Mouse (Mus musculus) ES-E14 (cell line): Measurements from ENCODE around the gene Incenp. TPM values are rescaled to one million over a fixed set of nuclear protein-coding genes. Genes with fewer than 3 reads are reported as not detected.
A peak's percentile ranks its signal among the peaks of the same experiment; 100 is the strongest.
"Not testable (repeated sequence)": the region's sequence is repeated elsewhere in the genome, so short reads cannot be mapped to it uniquely, and the experiment has no call there.

Experiments
- DNase-seq: peaks from one replicate; pipeline ENCODE4 v3.0.0-alpha.2; 2013; ENCODE audit warnings: low read depth, low spot score
- H3K27ac ChIP-seq: 2 replicates; pipeline ENCODE4 v1.5.1; 2012; ENCODE audit warnings: low read depth, mild to moderate bottlenecking, low read length, moderate library complexity, mixed read lengths; ENCODE audit not compliant: poor library complexity, insufficient read depth, severe bottlenecking
- H3K36me3 ChIP-seq: 2 replicates; pipeline ENCODE4 v1.6.1; 2012; ENCODE audit warnings: mild to moderate bottlenecking, low read length, moderate library complexity, mixed read lengths; ENCODE audit not compliant: control insufficient read depth, poor library complexity, insufficient read depth, severe bottlenecking
- H3K4me1 ChIP-seq, 2 experiments: fragments of 150-350 bp in 1 of 2; sonication (generic) in 1 of 2; 2 replicates each; pipeline ENCODE4 v1.6.1; 2012; ENCODE audit warnings: low read length in 2 of 2, mild to moderate bottlenecking in 1 of 2, mixed read lengths in 1 of 2; ENCODE audit not compliant: control insufficient read depth in 2 of 2, insufficient read depth in 2 of 2, poor library complexity in 1 of 2
- H3K4me3 ChIP-seq, 2 experiments: fragments of 150-350 bp in 1 of 2; sonication (generic) in 1 of 2; 2 replicates each; pipeline ENCODE4 v1.5.1; 2012; ENCODE audit warnings: low read length in 2 of 2, low read depth in 1 of 2, mild to moderate bottlenecking in 1 of 2, mixed read lengths in 1 of 2; ENCODE audit not compliant: insufficient read depth in 1 of 2, poor library complexity in 1 of 2, severe bottlenecking in 1 of 2
- H3K9ac ChIP-seq: 2 replicates; pipeline ENCODE4 v1.6.1; 2012; ENCODE audit warnings: low read depth, mild to moderate bottlenecking, low read length, mixed read lengths; ENCODE audit not compliant: poor library complexity, insufficient read depth, severe bottlenecking
- H3K9me3 ChIP-seq: fragments of 150-350 bp; sonication (generic); 2 replicates; pipeline ENCODE4 v1.6.1; 2012; ENCODE audit warnings: low read depth, mild to moderate bottlenecking, low read length; ENCODE audit not compliant: control insufficient read depth, insufficient read depth
- CHD2 ChIP-seq: IDR thresholded peaks from 2 replicates; pipeline ENCODE4 v1.6.1; 2014; ENCODE audit warnings: mild to moderate bottlenecking, low read depth, low read length, inconsistent platforms
- HCFC1 ChIP-seq: IDR thresholded peaks from 2 replicates; pipeline ENCODE4 v1.6.1; 2012; ENCODE audit warnings: low read length, inconsistent platforms, borderline replicate concordance; ENCODE audit not compliant: insufficient read depth
- MAFK ChIP-seq: IDR thresholded peaks from 2 replicates; pipeline ENCODE4 v1.6.1; 2014; ENCODE audit warnings: mild to moderate bottlenecking, low read depth, low read length, inconsistent platforms; ENCODE audit not compliant: insufficient read depth
- ZC3H11A ChIP-seq: IDR thresholded peaks from 2 replicates; pipeline ENCODE4 v1.6.1; 2012; ENCODE audit warnings: low read depth, mild to moderate bottlenecking, inconsistent platforms, low read length, borderline replicate concordance
- ZNF384 ChIP-seq: IDR thresholded peaks from 2 replicates; pipeline ENCODE4 v1.6.1; 2012; ENCODE audit warnings: low read depth, low read length, inconsistent platforms
- in situ Hi-C, 2 experiments: fragments of 600-800 bp; cut with MboI; formaldehyde crosslinking; loops; one replicate each; pipeline ENCODE4 v1.15.1; 2025; ENCODE audit warnings: low sequenced_read_pairs in 2 of 2, inconsistent platforms in 1 of 2; ENCODE audit not compliant: unreplicated experiment in 2 of 2
- total RNA-seq: library from RNA; depleted of rRNA; stranded (reverse); fragments of 300-350 nt; gene quantifications from 2 replicates; pipeline ENCODE4 v1.2.3, GENCODE M21; 2012

Gene Incenp
- total RNA-seq, 1 experiment = 107 TPM

- Histone ChIP-seq H3K4me3 (no peak overlapping the region), H3K9me3 (no peaks in the 10 kb centered on the region), H3K9ac (no peak overlapping the region), H3K4me1 (peaks cover 2 to 5% of the 10 kb centered on the region in 2 experiments; a peak in 1 of 4 replicates), H3K36me3 (no peaks in the 10 kb centered on the region), H3K27ac (no peak overlapping the region)
- DNase-seq = peak; percentile 69
- in situ Hi-C loops = loop anchor here in 1 of 2 experiments (5.0 kb wide), 1 partner anchor 76 kb away; no protein-coding TSS in a partner anchor
- TF ChIP-seq ZNF384 (no peak), ZC3H11A (peak; percentile 97)
Measured at GRCm38 (mm10) chr19:9915935-9916334, 16.6 kb upstream of the Incenp start.

- H3K4me3 ChIP-seq = no peak overlapping the region
- no peak overlapping the region for H3K9ac ChIP-seq
- no peak for TF ChIP-seq HCFC1
- TF ChIP-seq ZNF384 = no peak
- no peak for TF ChIP-seq MAFK
- TF ChIP-seq CHD2 = no peak
- no peak for TF ChIP-seq ZC3H11A
- in situ Hi-C loops = no loop called here
- H3K27ac ChIP-seq = no peak overlapping the region
- peaks cover 2% of the 10 kb centered on the region in 2 experiments; a peak in 1 of 4 replicates for H3K4me1 ChIP-seq
- no peak for DNase-seq
- no peaks in the 10 kb centered on the region for H3K9me3 ChIP-seq
- no peaks in the 10 kb centered on the region for H3K36me3 ChIP-seq
Measured at GRCm38 (mm10) chr19:9914346-9914745, 15.0 kb upstream of the Incenp start.

GRCm38 (mm10) chr19:9913784-9914183 lies 14.4 kb upstream of the Incenp start:
- in situ Hi-C loops = no loop called here
- H3K4me1 ChIP-seq = peaks cover 2% of the 10 kb centered on the region in 2 experiments; a peak in 1 of 4 replicates

GRCm38 (mm10) chr19:9911314-9911754 lies 12.0 kb upstream of the Incenp start:
- Histone ChIP-seq H3K27ac (no peak overlapping the region), H3K9me3 (no peaks in the 10 kb centered on the region), H3K4me1 (peaks cover 0 to 2% of the 10 kb centered on the region in 2 experiments; a peak in 1 of 4 replicates), H3K36me3 (no peaks in the 10 kb centered on the region), H3K9ac (peak overlapping the region; percentile 70; the same call in 1 of the 2 replicates), H3K4me3 (no peak overlapping the region)
- in situ Hi-C loops = no loop called here
- DNase-seq = peak; percentile 54
- TF ChIP-seq ZC3H11A = no peak
- TF ChIP-seq MAFK = no peak
- no peak for TF ChIP-seq CHD2
- TF ChIP-seq ZNF384 = no peak
- TF ChIP-seq HCFC1 = no peak

More at GRCm38 (mm10) chr19:9913784-9914183, 14.4 kb upstream of the Incenp start:
- H3K9ac ChIP-seq = no peak overlapping the region
- no peaks in the 10 kb centered on the region for H3K36me3 ChIP-seq
- no peak overlapping the region for H3K4me3 ChIP-seq
- no peak for DNase-seq
- no peak for TF ChIP-seq HCFC1
- no peak for TF ChIP-seq ZNF384
- TF ChIP-seq ZC3H11A = no peak
- TF ChIP-seq CHD2 = no peak
- TF ChIP-seq MAFK = no peak
- no peak overlapping the region for H3K27ac ChIP-seq
- H3K9me3 ChIP-seq = no peaks in the 10 kb centered on the region

- no peaks in the 10 kb centered on the region for H3K9me3 ChIP-seq
- H3K36me3 ChIP-seq = no peaks in the 10 kb centered on the region
- TF ChIP-seq MAFK (no peak), CHD2 (no peak), ZC3H11A (no peak), HCFC1 (no peak), ZNF384 (no peak)
- no peak overlapping the region for H3K9ac ChIP-seq
- in situ Hi-C loops = no loop called here
- peaks cover 0 to 2% of the 10 kb centered on the region in 2 experiments; a peak in 1 of 4 replicates for H3K4me1 ChIP-seq
- no peak overlapping the region for H3K27ac ChIP-seq
- no peak overlapping the region for H3K4me3 ChIP-seq
- no peak for DNase-seq
Measured at GRCm38 (mm10) chr19:9909351-9909750, 10.0 kb upstream of the Incenp start.

GRCm38 (mm10) chr19:9900696-9901095 lies 1.3 kb upstream of the Incenp start:
- in situ Hi-C loops, H3K36me3 ChIP-seq, H3K27ac ChIP-seq, DNase-seq, H3K9ac ChIP-seq, H3K9me3 ChIP-seq, H3K4me3 ChIP-seq: not testable (repeated sequence)
- H3K4me1 ChIP-seq = peaks cover 10 to 13% of the 10 kb centered on the region in 2 experiments; a peak in 2 of 4 replicates
